Mouse (Mus musculus) hematopoietic stem cell, adult 5-6 weeks (primary cell): Measurements from ENCODE around the gene Klhl35. TPM values are rescaled to one million over a fixed set of nuclear protein-coding genes. Genes with fewer than 3 reads are reported as not detected.

ENCODE experiments used
- ATAC-seq, 2 experiments: fragments of 125-278 bp in 1 of 2; replicated peaks in 1 of 2; 2 replicates each; pipeline ENCODE4 v1.8.0; 2016 to 2017; ENCODE audit warnings: inconsistent platforms in 2 of 2, mild to moderate bottlenecking in 2 of 2, moderate number of reproducible peaks in 2 of 2, low read depth in 1 of 2, moderate TSS enrichment in 1 of 2; ENCODE audit not compliant: low FRiP score in 2 of 2, poor library complexity in 2 of 2, severe bottlenecking in 2 of 2, insufficient read depth in 1 of 2, low TSS enrichment in 1 of 2
- total RNA-seq: library from RNA; stranded (forward); fragments of 172-1452, 232-1000 nt; gene quantifications from 2 replicates; pipeline ENCODE4 v1.2.3, GENCODE M21; 2017

Klhl35 gene
- 3.4 TPM in 1 of 2 replicates, not detected in the other for total RNA-seq

DNA sequence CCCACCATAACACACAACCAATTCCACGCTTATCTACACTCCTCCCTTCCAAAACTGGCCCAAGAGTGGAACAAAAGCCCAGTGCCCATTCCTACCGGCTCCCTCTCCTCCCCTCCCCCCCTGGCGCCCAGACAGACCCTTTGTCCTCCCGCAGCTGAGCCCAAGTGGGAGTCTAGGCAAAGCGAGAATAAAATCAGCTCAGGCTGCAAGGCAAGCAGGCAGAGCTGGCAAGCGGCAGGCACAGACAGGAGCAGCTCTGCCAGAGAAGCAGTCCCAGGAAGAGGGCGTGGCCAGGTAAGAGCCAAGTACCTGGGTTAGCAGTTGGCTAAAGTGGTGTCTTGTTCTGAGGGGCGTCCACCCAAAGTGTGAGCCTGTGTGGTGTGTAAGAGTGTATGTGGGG lies at the start of gene Klhl35:
TSS of gene Klhl35 (plus strand) at position 194 of the 400 bp plus-strand sequence.
- ATAC-seq, result no peak

DNA sequence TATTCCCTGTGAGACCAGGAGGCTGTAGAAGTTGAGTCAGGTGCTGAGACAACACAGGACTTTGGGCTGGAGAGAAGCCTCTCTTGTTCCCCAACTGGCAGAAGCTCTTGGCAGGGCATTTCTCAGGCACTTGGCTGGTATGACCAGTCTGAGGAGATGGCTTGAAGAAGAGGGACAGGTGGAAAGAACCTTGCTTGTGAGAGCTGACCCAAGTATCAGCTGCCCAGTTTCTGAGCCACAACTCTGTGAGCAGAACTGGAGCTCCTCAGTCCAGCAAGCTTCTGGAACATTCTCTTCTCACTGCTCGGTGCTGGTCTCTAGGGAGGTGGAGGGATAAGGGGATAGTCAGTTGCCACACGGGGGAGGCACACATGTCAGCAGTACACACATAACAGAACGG lies 46.5 kb upstream of the Klhl35 start:
- ATAC-seq, result no peak

DNA sequence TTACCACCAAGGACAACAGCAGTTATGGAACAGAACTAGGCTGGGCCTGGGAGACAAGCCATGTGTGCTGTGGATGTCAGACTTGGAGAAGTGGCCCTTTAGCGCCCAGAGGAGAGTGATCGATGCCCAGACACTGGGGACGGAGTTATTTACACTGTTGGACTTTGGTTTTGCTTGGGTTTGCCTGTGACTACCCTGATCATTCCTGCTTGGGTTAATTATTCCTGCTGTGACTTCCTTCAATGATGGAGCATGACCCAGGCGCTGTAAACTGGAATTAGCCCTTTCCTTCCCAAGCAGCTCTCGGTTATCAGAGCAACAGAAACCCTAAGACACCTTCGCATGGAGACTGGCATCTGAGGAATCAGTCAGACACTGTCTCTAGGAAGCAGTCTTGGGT lies 44.8 kb upstream of the Klhl35 start:
- ATAC-seq, result no peak

DNA sequence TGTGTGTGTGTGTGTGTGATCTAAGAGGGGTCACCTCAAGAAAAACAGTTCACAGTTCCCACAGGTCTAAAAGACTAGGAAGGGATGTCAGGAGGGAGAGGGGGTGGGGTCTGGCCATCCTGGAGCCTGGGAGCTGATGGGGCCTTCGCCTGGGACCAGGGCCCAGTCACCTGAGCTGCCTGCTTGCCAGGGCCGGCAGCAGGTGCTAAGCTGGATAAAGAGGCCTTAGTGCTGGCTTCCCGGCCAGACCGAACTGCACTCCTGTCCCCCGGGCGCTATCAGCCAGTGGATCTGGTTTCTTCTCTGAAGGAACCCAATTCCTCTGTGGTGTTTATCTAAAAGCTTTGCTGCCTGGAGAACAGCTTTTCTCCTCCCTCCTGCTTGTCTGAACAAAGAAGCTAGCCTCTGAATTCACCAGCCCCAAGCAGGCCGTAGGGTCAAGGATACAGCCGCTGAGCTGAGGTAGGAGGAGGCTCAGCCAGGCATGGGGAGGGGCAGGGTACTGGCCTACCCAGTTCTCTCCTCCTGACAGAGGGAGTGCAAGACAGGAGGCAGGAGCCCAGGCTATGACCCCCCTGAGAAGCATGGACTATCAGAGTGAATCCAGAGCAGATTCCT lies 41.2 kb upstream of the Klhl35 start:
- ATAC-seq, result no peak

DNA sequence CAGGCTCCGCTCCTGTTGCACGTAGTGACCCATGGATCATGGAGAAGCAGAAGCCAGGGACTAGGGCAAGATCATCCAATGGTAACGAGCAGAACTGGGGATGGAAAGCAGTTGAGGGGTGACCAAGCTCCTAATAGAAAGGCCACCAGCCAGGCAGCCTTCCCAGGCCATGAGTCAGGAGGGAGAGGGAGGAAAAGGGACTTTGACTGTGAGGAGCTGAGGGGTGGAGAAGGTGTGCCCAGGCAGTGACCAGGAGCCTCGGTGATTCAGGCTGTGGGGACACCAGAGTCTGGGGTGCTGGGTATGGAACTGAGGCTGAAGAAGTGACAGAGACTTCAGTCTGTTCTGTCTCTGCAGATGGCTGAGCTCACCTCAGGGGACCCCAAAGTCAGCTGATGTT lies 40.1 kb upstream of the Klhl35 start:
- ATAC-seq, result no peak

DNA sequence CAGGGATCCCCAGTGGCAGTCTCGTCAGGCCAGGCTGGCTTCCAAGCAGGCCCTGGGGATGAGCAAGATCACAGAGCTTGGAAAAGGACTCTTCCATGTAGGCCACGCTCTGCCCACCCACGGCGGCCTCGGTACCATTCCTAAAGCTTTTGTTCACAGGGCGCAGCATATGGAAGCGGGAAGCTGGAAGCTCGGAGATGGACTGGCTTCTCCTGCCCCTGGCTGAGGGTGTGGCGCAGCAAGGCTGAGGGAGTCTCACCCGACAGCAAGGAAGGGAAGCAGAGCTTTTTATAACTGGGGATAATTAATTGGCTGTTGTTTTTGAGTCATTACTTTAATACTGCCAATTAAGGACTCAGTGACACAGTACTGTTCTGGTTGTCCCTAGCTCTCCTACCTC lies 38.8 kb upstream of the Klhl35 start:
- ATAC-seq, result no peak

DNA sequence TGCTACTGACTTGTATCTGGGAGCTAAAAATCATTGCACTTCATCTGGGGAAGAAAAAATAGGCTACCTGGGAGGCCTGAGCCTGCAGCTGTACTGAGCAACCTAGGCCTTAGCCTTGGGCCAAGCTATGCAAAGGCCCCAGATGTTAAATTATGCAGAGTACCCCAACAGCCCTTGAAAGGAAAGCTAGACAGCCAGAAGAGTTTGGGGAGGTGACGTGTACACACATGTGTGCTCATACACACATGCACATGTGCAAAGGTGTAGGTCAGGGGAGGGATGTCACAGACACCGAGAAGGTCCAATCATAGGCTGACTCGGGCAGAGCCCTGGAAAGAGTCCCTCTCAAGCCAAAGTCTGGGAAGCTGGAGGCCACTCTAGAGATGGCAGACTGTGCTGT lies 37.8 kb upstream of the Klhl35 start:
- no peak for ATAC-seq

DNA sequence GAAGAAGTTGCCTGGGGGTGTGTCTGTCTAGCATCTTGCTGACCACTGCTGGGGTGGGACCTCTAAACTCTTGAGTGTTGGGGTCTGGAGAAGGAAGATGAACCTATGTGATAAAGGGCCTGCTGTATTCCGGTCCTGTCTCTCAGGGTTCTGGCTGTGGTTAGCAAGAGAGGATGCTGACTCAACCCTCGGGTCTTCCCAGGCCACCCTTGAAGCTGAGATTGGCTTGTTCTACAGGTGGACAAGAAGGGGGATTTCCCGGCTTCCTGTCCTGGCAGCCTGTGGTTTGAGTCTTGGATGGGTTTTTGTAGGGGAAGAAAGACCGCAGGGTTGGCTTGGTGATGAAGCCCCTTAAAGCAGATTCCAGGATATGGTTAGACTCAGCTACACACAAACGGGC lies 37.0 kb upstream of the Klhl35 start:
- ATAC-seq, result peak; percentile 42 to 44; a peak in 3 of 4 replicates

DNA sequence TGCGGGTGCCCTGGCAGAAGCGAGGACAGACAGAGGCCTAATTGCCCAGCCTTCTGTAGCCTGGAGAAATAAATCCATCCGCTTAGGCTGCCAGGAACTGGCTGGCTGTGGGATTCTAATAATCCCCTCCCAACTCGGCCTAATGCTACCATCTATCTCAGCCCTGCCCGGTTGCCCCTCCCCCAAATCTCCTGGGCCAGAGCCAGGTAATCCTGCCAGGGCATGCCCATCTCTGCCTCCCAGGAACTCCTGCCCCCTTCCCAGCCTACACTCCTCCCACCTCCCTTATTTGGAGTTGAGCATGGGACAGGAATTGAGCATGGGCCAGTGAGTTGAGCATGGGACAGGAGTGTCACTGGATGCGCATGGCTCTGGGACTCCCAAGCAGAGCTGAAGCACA lies 36.0 kb upstream of the Klhl35 start:
- ATAC-seq, result no peak

DNA sequence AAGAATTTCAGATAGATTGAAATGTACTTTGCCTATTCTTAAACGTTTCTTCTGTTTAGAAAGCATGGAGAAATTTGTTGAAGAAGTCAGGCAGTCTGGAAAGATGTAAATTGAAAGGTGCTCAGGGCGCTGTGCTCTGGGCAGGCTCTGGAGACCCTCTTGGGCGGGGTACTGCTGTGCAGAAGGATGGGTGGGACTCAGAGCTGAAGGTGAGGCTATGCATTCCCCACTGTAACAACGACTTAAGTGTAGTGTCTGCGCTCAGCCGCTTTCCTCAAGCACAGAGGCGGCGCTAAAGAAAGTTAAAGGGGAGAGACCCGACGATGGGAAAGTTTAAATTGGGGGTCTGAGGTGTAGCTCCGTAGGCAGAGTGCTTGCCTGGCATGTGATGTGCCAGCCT lies 35.6 kb upstream of the Klhl35 start:
- no peak for ATAC-seq

DNA sequence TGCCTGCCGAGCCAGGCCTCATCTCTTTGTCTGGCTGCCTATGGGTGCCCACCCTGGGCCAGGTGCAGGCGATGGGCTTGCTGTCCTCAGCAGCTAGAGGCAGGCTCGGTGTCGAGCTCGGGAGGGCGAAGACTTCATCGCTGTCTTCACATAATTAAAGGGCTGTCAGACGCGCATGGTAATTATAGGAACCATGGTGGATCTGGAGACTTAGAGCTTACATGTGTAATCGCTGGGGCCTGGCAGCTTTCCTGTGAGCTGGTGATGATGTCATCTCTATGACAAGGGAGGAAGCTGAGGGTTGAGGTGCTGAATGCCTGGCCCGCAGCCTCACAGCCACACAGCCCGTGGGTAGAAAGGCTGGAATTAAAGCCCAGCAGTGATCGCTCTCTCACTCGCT lies 33.6 kb upstream of the Klhl35 start:
- ATAC-seq, result peak; percentile 80

DNA sequence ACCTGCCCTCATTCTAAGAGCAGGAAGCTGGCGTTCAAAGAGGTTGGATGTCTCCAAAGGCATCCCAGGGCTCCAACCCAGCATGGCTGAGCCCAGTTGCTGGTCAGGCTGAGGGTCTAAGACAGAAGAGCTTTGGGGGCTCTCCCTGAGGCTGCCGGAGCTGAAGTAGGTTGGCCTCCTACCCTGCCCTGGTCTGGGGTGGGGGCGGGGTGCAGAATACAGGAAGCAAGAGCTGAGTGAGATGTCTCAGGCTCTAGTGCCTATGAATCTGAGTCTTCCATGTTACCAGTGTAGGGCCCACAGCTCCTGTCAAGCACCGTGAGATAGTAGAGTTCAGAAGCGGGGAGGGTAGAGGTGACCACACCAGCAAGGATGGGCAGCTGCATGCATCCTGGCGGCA lies 32.9 kb upstream of the Klhl35 start:
- ATAC-seq, result no peak

DNA sequence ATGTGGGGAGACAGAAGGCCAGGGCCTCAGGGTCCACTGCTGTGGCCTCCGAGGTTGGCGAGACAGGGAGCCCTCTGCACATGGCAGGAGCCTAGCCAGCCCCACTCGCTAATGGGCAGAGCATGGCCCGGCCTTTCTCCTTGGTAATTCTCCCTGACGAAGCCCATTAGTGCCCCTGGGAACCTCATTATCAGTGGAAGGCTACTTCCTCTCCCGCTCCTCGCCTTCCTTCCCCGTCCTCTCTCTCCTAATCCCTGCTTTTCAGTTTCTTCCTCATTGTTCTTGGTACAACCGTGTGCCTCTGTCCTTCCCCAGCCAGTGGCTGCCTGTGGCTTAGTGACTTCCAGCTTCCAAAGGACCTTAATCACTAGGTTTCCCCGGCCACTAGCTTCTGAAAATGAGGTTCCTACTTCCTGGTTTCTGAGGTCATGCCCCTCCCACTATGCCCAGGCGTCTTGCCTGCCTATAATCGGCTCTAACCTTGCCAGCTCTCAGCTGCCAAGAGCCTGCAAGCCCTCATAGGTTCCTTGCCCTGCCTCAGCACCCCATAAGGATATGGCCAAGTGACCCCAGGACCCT lies 31.0 kb upstream of the Klhl35 start:
- peak; percentile 66 to 67 for ATAC-seq

DNA sequence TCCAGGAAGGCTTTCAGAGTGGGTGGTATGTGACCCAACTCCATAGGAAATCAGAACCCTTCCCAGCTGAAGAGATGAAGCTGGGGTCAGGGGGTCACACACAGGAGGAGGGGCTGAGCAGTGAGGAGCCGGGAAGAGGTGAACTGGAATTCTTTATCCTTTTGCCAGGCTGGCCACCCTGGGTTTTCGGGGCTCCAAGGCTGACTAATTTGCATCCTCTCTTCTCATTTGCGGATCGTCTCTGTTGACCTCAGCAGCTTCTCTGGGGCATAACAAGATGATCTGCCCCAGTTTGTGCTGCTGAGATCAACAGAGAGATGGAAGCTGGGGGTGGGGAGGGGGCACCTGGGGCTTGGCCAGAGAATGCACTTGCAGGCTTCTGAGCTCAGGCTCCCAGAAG lies 29.3 kb upstream of the Klhl35 start:
- no peak for ATAC-seq

DNA sequence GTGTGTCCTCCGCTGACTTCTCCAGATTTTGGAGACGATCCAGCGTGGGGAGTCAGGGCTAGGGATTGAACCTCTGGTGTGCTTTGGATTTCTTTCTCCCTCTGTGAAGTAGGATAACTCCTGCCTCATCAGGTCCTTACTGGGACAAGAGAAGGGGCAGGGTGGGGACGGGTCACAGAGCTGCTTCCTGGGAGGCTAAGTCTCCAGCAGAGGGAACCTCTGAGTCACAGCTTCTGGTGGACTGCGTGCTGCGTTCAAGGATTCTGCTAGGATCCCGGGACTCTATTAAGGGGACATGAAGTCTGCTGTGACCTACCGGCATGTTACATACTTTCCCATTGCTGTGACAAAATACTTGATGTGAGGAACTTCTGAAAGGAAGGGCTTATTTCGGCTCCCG lies 26.9 kb upstream of the Klhl35 start:
- ATAC-seq, result no peak

DNA sequence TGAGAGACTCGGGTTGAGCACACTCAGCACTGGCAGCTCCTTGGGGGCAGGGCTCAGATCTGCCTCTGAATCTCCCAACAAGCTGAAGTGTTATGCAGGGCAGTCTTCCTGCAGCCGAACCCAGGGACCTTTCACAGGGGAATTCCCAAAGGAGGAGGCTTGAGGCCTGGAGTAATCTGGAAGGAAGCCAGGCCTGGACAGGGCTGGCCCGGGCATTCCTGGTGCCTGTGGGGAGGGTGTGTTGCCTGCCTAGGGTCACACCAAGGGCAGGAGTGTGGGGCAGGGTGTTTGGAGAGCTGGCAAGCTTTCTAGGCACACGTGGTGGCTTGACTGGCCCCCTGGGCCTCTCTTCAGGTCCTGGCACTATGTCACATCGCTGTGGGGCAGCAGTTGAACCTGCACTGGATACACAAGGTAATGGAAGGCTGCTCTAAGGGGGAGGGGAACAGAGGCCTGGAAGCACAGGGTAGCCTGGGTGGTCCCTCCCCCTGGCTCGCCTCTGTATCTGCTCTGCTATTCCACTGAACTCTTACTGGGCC lies 24.2 kb upstream of the Klhl35 start:
- no peak for ATAC-seq

DNA sequence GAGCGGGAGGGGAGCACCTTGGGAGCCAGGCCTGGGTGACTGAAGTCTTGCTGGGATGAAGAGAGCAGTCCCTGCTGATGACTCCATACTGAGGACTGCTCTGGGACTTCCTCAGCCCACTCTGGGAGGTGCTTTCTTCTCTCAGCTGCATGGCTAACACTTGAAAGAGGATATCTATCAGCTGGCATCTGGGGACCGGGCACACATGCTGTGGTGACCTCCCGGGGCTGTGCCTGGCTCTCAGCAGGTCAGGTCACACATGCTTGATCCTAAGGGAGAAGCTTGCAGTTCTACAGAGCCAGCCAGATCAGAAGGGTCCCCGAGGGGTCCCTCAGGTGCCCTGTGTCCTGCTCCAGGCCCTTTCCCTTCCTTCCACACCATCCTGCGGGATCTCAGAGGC lies 22.6 kb upstream of the Klhl35 start:
- no peak for ATAC-seq

DNA sequence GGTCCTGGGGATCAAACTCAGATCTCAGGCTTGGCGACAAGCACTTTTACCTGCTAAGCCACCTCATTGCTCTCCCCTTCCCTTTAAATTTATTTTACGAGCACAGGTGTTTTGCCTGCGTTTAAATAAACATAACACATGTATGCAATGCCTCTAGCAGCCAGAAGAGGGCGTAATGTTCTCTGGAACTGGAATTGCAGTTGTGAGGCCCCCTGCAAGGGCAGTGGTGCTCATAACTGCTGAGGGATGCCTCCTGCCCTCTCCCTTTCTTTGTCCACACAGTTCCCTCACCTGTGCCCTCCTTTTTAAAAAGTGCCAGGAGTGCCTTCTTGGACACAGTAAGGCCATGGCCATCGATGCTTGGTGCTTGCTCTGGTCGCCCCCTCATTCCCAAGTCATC lies 21.8 kb upstream of the Klhl35 start:
- ATAC-seq, result no peak

DNA sequence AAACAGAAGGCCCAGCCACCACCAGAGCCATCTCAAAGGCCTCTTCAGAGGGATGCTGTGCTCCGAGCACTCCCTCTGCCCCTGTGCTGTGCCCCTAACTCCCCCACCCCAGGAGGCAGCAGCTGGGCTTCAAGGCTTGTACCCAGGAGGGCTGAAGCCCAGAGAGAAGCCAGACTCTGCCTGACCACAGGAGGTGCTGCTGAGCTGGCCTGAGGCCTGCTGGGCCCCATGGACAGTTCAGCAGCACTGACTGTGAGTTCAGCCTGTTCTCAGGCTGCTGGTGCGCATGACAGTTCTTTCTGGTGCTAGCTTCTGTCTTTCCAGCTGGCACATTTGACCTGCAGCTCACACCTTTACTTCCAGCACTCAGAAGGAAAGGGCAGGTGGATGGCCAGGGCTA lies 20.0 kb upstream of the Klhl35 start:
- ATAC-seq, result peak in 1 of 2 experiments; percentile 22; a peak in 1 of 4 replicates
